Mouse (Mus musculus) MEL (cell line): ENCODE data around the gene Eif1b. TPM values are rescaled to one million over a fixed set of nuclear protein-coding genes. Genes with fewer than 3 reads are reported as not detected.
A peak's percentile ranks its signal among the peaks of the same experiment; 100 is the strongest.

Source experiments
- DNase-seq: peaks from one replicate; pipeline ENCODE4 v3.0.0; 2011; ENCODE audit warnings: low read depth, low spot score
- H3K27ac ChIP-seq: 2 replicates; pipeline ENCODE4 v1.5.1; 2012; ENCODE audit warnings: low read depth, mild to moderate bottlenecking, control low read depth, low read length, moderate library complexity; ENCODE audit not compliant: control insufficient read depth
- H3K27me3 ChIP-seq, 2 experiments: fragments of 150-350 bp in 1 of 2; sonication (generic) in 1 of 2; 2 replicates each; pipeline ENCODE4 v1.6.1; 2012; ENCODE audit warnings: low read length in 2 of 2, mild to moderate bottlenecking in 2 of 2, improper control_type of control experiment in 1 of 2, moderate library complexity in 1 of 2; ENCODE audit not compliant: insufficient read depth in 2 of 2, control insufficient read depth in 1 of 2
- H3K36me3 ChIP-seq, 2 experiments: 2 replicates each; pipeline ENCODE4 v1.6.1; 2012 to 2014; ENCODE audit warnings: low read length in 2 of 2, improper control_type of control experiment in 1 of 2, inconsistent platforms in 1 of 2, mild to moderate bottlenecking in 1 of 2; ENCODE audit not compliant: insufficient read depth in 2 of 2, control insufficient read depth in 1 of 2
- H3K4me1 ChIP-seq, 2 experiments: fragments of 150-350 bp in 1 of 2; sonication (generic) in 1 of 2; 2 replicates each; pipeline ENCODE4 v1.6.1; 2012; ENCODE audit warnings: low read length in 2 of 2, improper control_type of control experiment in 1 of 2, mild to moderate bottlenecking in 1 of 2; ENCODE audit not compliant: insufficient read depth in 2 of 2, control insufficient read depth in 1 of 2
- H3K4me3 ChIP-seq, 2 experiments: fragments of 150-350 bp in 1 of 2; sonication (generic) in 1 of 2; 2 replicates each; pipeline ENCODE4 v1.5.1; 2012; ENCODE audit warnings: low read depth in 2 of 2, low read length in 2 of 2, mild to moderate bottlenecking in 2 of 2, moderate library complexity in 2 of 2, control low read depth in 1 of 2, improper control_type of control experiment in 1 of 2; ENCODE audit not compliant: control insufficient read depth in 1 of 2, insufficient read depth in 1 of 2
- H3K79me2 ChIP-seq: 2 replicates; pipeline ENCODE4 v1.6.1; 2012; ENCODE audit warnings: mild to moderate bottlenecking, low read length, moderate library complexity; ENCODE audit not compliant: control insufficient read depth, poor library complexity, insufficient read depth
- H3K9ac ChIP-seq: 2 replicates; pipeline ENCODE4 v1.6.1; 2012; ENCODE audit warnings: low read depth, mild to moderate bottlenecking, control low read depth, low read length, moderate library complexity; ENCODE audit not compliant: control insufficient read depth, poor library complexity, severe bottlenecking
- H3K9me3 ChIP-seq: fragments of 150-350 bp; sonication (generic); replicated peaks from 2 replicates; pipeline ENCODE4 v1.6.1; 2012; ENCODE audit warnings: mild to moderate bottlenecking, low read length, improper control_type of control experiment, moderate library complexity; ENCODE audit not compliant: insufficient read depth
- CTCF ChIP-seq, 3 experiments: IDR thresholded peaks in 2 of 3; conservative IDR thresholded peaks in 1 of 3; 2 replicates each; pipeline ENCODE4 v1.5.1; 2011 to 2012; ENCODE audit warnings: low read length in 3 of 3, low read depth in 2 of 3, mild to moderate bottlenecking in 2 of 3, improper control_type of control experiment in 1 of 3, inconsistent platforms in 1 of 3, mixed read lengths in 1 of 3, moderate library complexity in 1 of 3; ENCODE audit not compliant: control insufficient read depth in 1 of 3, insufficient read depth in 1 of 3, poor library complexity in 1 of 3, severe bottlenecking in 1 of 3
- MAFK ChIP-seq: IDR thresholded peaks from 2 replicates; pipeline ENCODE4 v1.6.1; 2011; ENCODE audit warnings: low read depth, mild to moderate bottlenecking, low read length, improper control_type of control experiment, borderline replicate concordance
- MAX ChIP-seq: IDR thresholded peaks from 2 replicates; pipeline ENCODE4 v1.6.1; 2011; ENCODE audit warnings: low read length, improper control_type of control experiment
- MEF2A ChIP-seq: IDR thresholded peaks from 2 replicates; pipeline ENCODE4 v1.6.1; 2014; ENCODE audit warnings: low read depth, mild to moderate bottlenecking, inconsistent platforms, low read length, improper control_type of control experiment; ENCODE audit not compliant: poor library complexity, insufficient replicate concordance, severe bottlenecking; ENCODE audit errors: extremely low read depth
- MXI1 ChIP-seq: IDR thresholded peaks from 2 replicates; pipeline ENCODE4 v1.6.1; 2011; ENCODE audit warnings: mild to moderate bottlenecking, low read depth, low read length, improper control_type of control experiment
- MYB ChIP-seq: IDR thresholded peaks from 2 replicates; pipeline ENCODE4 v1.6.1; 2011; ENCODE audit warnings: mild to moderate bottlenecking, low read depth, low read length, improper control_type of control experiment
- MYC ChIP-seq: IDR thresholded peaks from 2 replicates; pipeline ENCODE4 v1.6.1; 2011; ENCODE audit warnings: low read depth, mild to moderate bottlenecking, low read length, improper control_type of control experiment, moderate library complexity
- NELFE ChIP-seq: IDR thresholded peaks from 2 replicates; pipeline ENCODE4 v1.6.1; 2011; ENCODE audit warnings: low read depth, low read length, improper control_type of control experiment
- RAD21 ChIP-seq: IDR thresholded peaks from 2 replicates; pipeline ENCODE4 v1.6.1; 2011; ENCODE audit warnings: mild to moderate bottlenecking, low read depth, low read length, improper control_type of control experiment
- RCOR1 ChIP-seq: IDR thresholded peaks from 2 replicates; pipeline ENCODE4 v1.6.1; 2012; ENCODE audit warnings: low read depth, mild to moderate bottlenecking, inconsistent platforms, low read length, improper control_type of control experiment
- SIN3A ChIP-seq: IDR thresholded peaks from 2 replicates; pipeline ENCODE4 v1.6.1; 2012; ENCODE audit warnings: low read length, improper control_type of control experiment, inconsistent platforms
- SMC3 ChIP-seq: IDR thresholded peaks from 2 replicates; pipeline ENCODE4 v1.6.1; 2011; ENCODE audit warnings: low read depth, low read length, improper control_type of control experiment
- TCF12 ChIP-seq: IDR thresholded peaks from 2 replicates; pipeline ENCODE4 v1.6.1; 2014; ENCODE audit warnings: low read depth, mild to moderate bottlenecking, inconsistent platforms, low read length, improper control_type of control experiment, moderate library complexity
- ZC3H11A ChIP-seq: IDR thresholded peaks from 2 replicates; pipeline ENCODE4 v1.6.1; 2012; ENCODE audit warnings: low read depth, mild to moderate bottlenecking, inconsistent platforms, low read length, improper control_type of control experiment
- ZMIZ1 ChIP-seq: IDR thresholded peaks from 2 replicates; pipeline ENCODE4 v1.6.1; 2012; ENCODE audit warnings: low read depth, mild to moderate bottlenecking, inconsistent platforms, low read length, improper control_type of control experiment, moderate library complexity
- polyA plus RNA-seq, 2 experiments: library from polyadenylated mRNA; stranded (reverse) in 1 of 2; unstranded in 1 of 2; fragments of >175 nt in 1 of 2; fragments of >200 nt in 1 of 2; gene quantifications; 2 replicates each; pipeline versions ENCODE4 v1.2.1 to v1.2.4; 2012; ENCODE audit warnings: low replicate concordance in 2 of 2, low read depth in 1 of 2; ENCODE audit not compliant: insufficient read length in 2 of 2, insufficient read depth in 1 of 2, missing spikeins in 1 of 2
- total RNA-seq: library from RNA; depleted of rRNA; stranded (reverse); fragments of 300-350 nt; gene quantifications from 2 replicates; pipeline ENCODE4 v1.2.3, GENCODE M21; 2012

The Eif1b gene
- total and polyA plus RNA-seq, 3 experiments, result 54.3 to 110 TPM; not detected in 1

GRCm38 (mm10) chr9:120502013-120502412 lies 10.0 kb downstream of the Eif1b start:
- peak; percentile 73; the same call in 1 of the 2 replicates for TF ChIP-seq ZC3H11A
- peak; percentile 57; the same call in 1 of the 2 replicates for TF ChIP-seq SIN3A
- no peak for TF ChIP-seq MAFK
- peak; percentile 77 for TF ChIP-seq MAX
- TF ChIP-seq RAD21, result peak; percentile 97
- peak; percentile 94 for TF ChIP-seq MYC
- no peak for TF ChIP-seq TCF12
- peak; percentile 71 for TF ChIP-seq SMC3
- no peak for TF ChIP-seq MEF2A
- peak; percentile 49 to 97 (median 94) for TF ChIP-seq CTCF (IDR thresholded peaks at IDR 0.05 in 2 of 3, conservative IDR thresholded peaks at IDR 0.05 in 1 of 3; ENCODE audit: control insufficient read depth in 1 of 3, insufficient read depth in 1 of 3, low read depth in 2 of 3, low read length in 3 of 3, poor library complexity in 1 of 3, severe bottlenecking in 1 of 3)
- TF ChIP-seq MXI1, result peak; percentile 81
- Histone ChIP-seq H3K9me3 (no peaks in the 10 kb centered on the region), H3K27me3 (peaks cover 0 to 2% of the 10 kb centered on the region in 2 experiments; a peak in 2 of 4 replicates), H3K79me2 (no peaks in the 10 kb centered on the region), H3K4me1 (peaks cover 0 to 3% of the 10 kb centered on the region in 2 experiments; a peak in 2 of 4 replicates), H3K4me3 (peak overlapping the region in 1 of 2 experiments; percentile 25; a peak in 2 of 4 replicates), H3K36me3 (no peaks in the 10 kb centered on the region; a peak in 1 of 4 replicates), H3K9ac (peak overlapping the region; percentile 48), H3K27ac (no peak overlapping the region)
- peak; percentile 92 for DNase-seq

GRCm38 (mm10) chr9:120504423-120504822 lies 12.4 kb downstream of the Eif1b start:
- H3K9me3 ChIP-seq, result no peaks in the 10 kb centered on the region
- H3K79me2 ChIP-seq, result no peaks in the 10 kb centered on the region
- TF ChIP-seq RCOR1 (no peak), MXI1 (no peak), ZMIZ1 (no peak), SIN3A (no peak)
- no peaks in the 10 kb centered on the region; a peak in 1 of 4 replicates for H3K36me3 ChIP-seq
- H3K27ac ChIP-seq, result no peak overlapping the region
- peaks cover 0 to 2% of the 10 kb centered on the region in 2 experiments; a peak in 3 of 4 replicates for H3K27me3 ChIP-seq
- no peak overlapping the region for H3K4me3 ChIP-seq
- no peak overlapping the region for H3K9ac ChIP-seq
- peaks cover 0 to 3% of the 10 kb centered on the region in 2 experiments; a peak in 2 of 4 replicates for H3K4me1 ChIP-seq
- no peak for DNase-seq

DNA sequence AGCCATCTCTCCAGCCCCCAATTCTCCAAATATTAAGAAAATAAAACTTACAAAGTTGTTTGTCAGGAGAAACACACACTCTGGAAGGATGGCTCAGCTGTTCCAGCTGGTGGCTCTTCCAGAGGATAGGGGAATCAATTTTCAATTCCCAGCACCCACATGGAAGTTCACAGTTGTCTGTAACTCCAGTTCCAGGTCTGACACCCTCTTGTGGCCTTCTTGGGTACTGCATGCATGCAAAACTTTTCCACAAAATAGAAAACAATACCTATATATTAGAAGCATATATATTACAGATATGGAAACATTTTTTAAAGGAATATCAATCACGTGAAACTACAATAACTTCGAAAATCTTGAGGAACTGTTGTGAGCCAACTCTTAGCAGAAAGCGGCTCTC lies 19.7 kb downstream of the Eif1b start:
- no peaks in the 10 kb centered on the region for H3K4me1 ChIP-seq
- H3K9ac ChIP-seq, result no peak overlapping the region
- no peaks in the 10 kb centered on the region for H3K79me2 ChIP-seq
- no peaks in the 10 kb centered on the region for H3K9me3 ChIP-seq
- peaks cover 0 to under 1% of the 10 kb centered on the region in 2 experiments; a peak in 2 of 4 replicates for H3K27me3 ChIP-seq
- H3K36me3 ChIP-seq, result no peaks in the 10 kb centered on the region
- H3K4me3 ChIP-seq, result no peak overlapping the region
- DNase-seq, result peak; percentile 37
- TF ChIP-seq NELFE (no peak), MYB (no peak), ZC3H11A (peak; percentile 33; the same call in 1 of the 2 replicates), CTCF (IDR thresholded peaks at IDR 0.05 in 2 of 3, conservative IDR thresholded peaks at IDR 0.05 in 1 of 3; ENCODE audit: control insufficient read depth in 1 of 3, insufficient read depth in 1 of 3, low read depth in 2 of 3, low read length in 3 of 3, poor library complexity in 1 of 3, severe bottlenecking in 1 of 3) (peak; percentile 46 to 88 (median 65)), RAD21 (peak; percentile 22), TCF12 (no peak), SMC3 (peak; percentile 66)
- TF ChIP-seq, all 39 proteins: peak for 4
- no peak overlapping the region for H3K27ac ChIP-seq
